Mouse (Mus musculus) ES-E14 (cell line): ENCODE data around the gene Map2k5.

ENCODE experiments used
- CHD2 ChIP-seq: IDR thresholded peaks from 2 replicates; pipeline ENCODE4 v1.6.1; 2014; ENCODE audit warnings: mild to moderate bottlenecking, low read depth, low read length, inconsistent platforms
- HCFC1 ChIP-seq: IDR thresholded peaks from 2 replicates; pipeline ENCODE4 v1.6.1; 2012; ENCODE audit warnings: low read length, inconsistent platforms, borderline replicate concordance; ENCODE audit not compliant: insufficient read depth
- MAFK ChIP-seq: IDR thresholded peaks from 2 replicates; pipeline ENCODE4 v1.6.1; 2014; ENCODE audit warnings: mild to moderate bottlenecking, low read depth, low read length, inconsistent platforms; ENCODE audit not compliant: insufficient read depth
- ZC3H11A ChIP-seq: IDR thresholded peaks from 2 replicates; pipeline ENCODE4 v1.6.1; 2012; ENCODE audit warnings: low read depth, mild to moderate bottlenecking, inconsistent platforms, low read length, borderline replicate concordance
- ZNF384 ChIP-seq: IDR thresholded peaks from 2 replicates; pipeline ENCODE4 v1.6.1; 2012; ENCODE audit warnings: low read depth, low read length, inconsistent platforms

DNA sequence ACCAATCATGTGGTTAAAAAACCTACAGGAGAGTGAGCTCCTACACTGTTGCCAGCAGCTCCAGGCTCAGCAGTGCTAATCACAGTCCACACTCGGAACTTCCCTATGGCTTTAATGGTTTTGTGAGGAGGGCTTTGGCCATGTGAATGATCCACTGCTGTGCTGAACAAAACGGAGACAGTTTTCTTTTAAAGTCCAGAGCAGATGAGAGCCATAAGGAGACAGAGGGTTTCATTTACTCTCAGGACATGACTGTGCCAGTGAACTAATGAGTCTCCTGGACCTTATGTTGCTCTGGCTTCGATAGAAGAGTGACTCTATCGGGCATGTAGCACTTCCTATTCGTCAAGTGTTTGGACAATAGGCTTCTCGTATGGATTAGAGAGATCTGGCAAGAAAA, 42.7 kb upstream of the Map2k5 start:
- no peak for TF ChIP-seq ZNF384
- no peak for TF ChIP-seq ZC3H11A
- no peak for TF ChIP-seq HCFC1
- no peak for TF ChIP-seq MAFK
- no peak for TF ChIP-seq CHD2
